Mouse (Mus musculus): ENCODE measurements around the gene Rbm17.

GRCm38 (mm10) chr2:11555316-11555715 is 48.6 kb downstream of the Rbm17 start:
- no peak for TF ChIP-seq CTCF (conservative IDR thresholded peaks at IDR 0.05; ENCODE audit: low read length)
- TF ChIP-seq NANOG (IDR thresholded peaks at IDR 0.05; ENCODE audit: borderline replicate concordance, low read length) = no peak
- TF ChIP-seq POU5F1 (IDR thresholded peaks at IDR 0.05; ENCODE audit: borderline replicate concordance, low read length) = no peak

Data from E14TG2a.4 (cell line).